Mouse (Mus musculus) layer of hippocampus, adult 11-12 months (tissue): Measurements from ENCODE around the gene Gpr156.

Experiments used
- DNase-seq: peaks from one replicate; pipeline ENCODE4 v3.0.0; 2022; ENCODE audit warnings: low spot score

Gene Gpr156

DNA sequence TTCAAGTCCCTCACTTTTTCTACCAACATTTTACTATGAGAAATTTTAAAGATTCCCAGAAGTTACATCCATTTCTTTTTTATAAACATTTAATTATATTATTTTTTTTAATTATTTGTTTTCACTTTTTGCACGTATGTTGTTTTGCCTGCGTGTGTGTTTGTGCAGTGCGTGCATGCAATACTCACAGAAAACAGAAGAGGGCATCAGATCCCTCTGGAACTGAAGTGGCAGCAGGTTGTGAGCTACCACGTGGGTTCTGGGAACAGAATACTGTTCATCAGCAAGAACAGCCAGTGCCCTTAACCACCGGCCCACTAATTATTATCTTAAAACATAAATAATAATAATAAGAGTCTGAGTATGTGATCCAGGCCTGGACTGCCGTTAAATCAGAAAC is 2.7 kb downstream of the Gpr156 start:
- DNase-seq = no peak

- DNase-seq = no peak
Observed at GRCm38 (mm10) chr16:37920842-37921409, 4.6 kb downstream of the Gpr156 start.

- DNase-seq = no peak
Observed at GRCm38 (mm10) chr16:37926087-37926486, 9.8 kb downstream of the Gpr156 start.

GRCm38 (mm10) chr16:37927117-37927516 is 10.8 kb downstream of the Gpr156 start:
- no peak for DNase-seq

DNA sequence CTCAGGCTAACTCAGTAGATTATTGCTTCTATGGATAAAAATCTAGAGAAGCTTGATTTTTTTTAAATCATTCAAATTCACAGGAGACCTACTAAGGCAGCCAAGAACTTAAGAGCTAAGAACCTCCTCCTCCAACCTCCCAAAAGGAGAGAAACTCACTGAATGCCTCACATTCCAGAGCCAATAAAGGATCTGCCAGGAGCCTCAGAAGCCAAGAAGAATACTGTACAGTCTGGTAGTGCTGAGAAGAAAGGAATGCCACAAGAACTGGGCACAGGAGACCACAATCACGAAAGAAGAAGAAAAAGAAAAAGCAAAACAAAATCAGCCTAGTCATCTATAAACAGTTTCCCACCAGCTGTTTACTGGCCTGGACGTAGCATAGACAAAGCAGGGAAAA is 12.7 kb downstream of the Gpr156 start:
- no peak for DNase-seq

- DNase-seq = no peak
Observed at GRCm38 (mm10) chr16:37929626-37930025, 13.3 kb downstream of the Gpr156 start.

GRCm38 (mm10) chr16:37934932-37935331 is 18.6 kb downstream of the Gpr156 start:
- no peak for DNase-seq

GRCm38 (mm10) chr16:37937276-37937675 is 21.0 kb downstream of the Gpr156 start:
- DNase-seq = no peak

DNA sequence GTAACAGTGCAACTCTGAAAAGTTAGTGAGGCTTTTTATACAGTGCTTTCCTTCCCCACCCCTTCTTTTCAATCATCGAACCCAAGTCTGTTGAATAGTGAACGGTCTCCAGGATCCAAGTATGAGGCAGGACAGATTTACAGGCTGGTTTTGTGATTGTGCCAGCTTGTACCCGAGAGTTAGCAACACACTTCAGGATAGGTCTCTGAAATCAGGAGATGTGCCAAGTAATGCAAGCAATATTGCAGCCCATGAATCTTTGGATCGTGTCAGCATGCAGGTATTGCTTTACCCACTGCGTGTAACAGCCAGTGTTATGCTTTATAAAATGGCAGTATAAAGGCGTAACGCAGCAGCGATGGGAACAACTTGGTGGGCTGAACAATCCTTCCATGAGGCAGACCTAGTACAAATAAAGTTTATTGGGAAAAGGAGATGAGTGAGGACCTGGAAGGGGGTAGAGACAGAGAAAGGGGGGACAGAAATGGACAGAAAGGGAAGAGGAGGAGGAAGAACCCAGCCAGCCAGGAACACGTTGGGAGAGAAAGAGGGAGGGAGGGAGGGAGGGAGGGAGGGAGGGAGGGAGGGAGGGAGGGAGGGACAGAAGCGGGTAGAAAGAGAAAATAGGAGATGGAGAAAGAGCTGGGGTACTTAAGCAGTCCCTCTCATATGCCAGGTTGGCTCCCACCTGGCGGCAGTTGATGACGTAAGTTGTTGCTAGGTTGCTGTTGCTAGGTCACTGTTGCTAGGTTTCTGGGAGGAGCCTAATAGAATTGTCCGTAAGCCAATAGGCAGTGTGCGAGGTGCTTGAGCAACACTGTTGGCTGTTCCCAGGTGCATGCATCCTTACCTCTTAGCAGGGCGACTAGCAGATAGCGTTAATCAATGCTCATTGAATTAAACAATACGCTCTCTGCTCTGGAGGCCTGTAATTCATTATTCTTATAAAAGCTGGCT is 22.1 kb downstream of the Gpr156 start:
- peak; percentile 77 for DNase-seq

DNA sequence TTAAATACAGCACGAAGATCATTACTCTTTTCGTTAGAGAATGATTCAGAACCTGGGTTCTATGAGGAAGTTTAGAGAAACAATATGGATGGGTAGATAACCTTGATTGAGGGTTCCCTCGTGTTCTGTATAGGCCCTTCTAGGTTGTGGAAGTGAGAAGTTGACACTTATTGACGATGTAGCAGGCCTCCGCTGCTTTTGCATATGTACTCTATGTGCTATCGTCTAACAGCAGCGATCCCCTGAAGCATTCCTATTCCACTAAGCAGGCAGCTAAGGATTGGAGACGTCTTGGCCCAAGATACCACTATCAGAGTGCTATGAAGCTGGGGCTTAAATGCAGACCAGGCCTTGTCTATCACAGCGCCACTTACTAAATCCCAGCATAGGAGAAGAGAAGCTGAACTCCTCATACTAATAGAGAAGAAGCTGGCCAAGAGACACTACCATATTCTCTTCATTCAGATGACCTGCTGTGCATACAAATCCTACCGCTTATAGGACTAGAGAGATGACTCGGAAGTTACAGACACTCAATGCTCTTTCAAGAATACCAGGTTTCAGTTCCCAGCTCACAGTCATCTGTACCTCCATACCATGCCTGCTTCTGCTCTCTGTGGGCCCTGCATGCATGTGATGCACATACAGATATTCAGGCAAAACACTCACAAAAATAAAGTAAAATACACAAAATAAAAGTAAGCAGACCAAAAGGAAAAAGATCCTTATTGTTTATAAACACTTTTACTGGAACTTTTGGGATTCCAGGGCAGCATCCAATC is 23.0 kb downstream of the Gpr156 start:
- no peak for DNase-seq

DNA sequence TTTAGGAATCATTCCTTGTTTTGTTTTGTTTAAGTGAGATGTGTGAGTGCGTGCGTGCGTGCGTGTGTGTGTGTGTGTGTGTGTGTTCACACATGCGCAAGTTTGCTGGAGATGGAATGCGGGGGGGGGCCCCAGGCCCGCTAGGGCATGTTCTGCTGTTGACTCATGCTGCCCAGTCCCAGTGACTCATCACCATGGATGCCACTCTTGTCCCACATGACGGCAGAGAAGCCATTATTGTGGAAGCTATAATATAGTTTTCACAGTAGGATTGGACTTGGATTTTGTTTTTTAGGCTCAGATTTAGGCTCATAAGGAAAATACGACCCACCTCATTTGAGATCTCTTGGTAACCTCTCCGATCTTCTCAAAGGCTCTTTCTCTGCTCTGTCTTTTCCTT is 24.0 kb downstream of the Gpr156 start:
- no peak for DNase-seq

DNA sequence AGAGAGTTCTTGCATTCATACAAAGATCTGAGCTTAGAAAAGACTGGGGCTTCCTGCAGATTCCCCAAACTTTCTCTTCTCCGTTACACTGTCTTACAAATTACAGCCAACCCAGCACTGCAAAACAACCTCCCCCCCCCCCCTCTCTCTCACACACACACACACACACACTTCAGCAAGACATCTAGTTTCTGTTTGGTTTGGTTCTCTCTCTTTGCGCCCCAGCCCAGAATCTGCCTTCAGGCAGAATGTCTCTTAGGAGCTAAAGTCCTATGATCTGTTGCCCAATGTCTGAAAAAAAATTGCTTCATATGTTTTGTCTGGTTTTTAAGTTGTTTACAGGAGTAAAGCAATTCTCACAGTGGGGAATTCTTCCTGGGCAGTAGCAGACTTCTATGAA is 27.4 kb downstream of the Gpr156 start:
- DNase-seq = no peak

DNA sequence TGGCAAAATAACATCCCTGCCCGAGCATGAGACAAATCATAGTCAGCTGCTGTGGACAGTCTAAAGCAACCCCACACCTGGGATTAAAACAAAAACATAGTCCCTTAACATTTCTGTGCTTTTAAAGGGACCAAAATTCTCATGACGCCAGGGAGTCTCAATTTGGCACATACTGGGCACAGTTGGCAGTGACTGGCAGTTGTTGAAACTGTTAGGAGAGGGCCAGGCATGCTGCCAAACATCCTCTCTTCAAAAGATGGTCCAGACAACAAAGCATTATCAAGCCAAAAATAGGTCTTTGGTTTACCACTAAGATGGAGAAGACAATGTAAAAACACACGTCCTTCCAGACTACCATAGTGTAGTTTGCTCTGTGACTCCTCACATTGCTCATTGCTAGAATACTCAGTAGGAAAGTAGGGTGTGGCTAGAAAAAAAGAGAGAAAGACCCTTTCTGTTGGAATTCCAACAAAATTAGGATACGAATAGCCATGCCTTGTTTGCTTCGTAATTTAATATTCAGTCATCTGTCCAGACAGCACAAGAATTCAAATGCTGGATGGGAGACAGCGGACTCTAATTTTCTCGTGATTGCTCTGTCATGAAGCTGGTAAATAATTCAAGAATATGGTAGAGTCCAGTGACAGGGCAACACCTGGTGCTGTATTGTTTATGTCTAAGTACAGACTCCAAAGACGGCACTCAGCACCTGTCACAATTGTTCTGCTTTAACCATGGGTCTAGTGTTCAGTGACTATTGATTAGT is 28.9 kb downstream of the Gpr156 start:
- DNase-seq = peak; percentile 71

DNA sequence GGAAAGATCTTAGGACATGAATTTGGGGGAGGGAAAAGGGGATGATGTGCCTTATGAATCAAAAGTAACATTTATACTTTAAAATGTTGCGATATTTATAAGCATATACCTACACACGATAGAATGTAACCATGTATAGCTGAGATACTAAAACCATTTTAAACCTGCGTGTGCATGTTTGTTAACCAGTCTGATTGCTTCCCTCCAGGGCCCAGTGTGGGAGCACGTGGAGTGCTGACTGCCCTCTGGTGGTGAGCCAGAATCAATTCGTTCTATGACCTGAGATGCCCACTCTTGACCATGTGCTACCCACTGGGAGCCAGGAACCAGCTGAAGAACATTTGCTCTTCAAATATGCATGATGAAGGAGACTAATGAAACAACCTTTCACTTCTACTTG is 30.9 kb downstream of the Gpr156 start:
- DNase-seq = no peak

DNA sequence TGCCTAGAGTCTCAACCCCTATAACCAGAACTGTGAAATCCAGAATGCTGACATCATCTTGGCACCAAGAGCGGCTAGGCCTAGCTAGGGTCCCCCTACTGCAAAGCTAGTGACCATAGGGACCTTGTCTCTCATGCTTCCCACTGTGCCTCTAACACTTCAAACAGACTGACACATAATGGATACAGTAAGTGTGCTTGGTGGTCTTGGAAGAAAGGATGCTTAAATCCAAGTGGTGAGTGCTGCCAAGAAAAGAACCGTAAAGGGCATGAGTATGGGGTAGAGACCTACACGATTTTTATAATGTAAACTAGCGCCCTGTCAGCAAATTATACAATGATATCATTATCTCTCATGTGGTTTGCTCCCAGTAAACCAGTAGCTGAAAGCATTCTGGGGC is 32.1 kb downstream of the Gpr156 start:
- DNase-seq = no peak

DNA sequence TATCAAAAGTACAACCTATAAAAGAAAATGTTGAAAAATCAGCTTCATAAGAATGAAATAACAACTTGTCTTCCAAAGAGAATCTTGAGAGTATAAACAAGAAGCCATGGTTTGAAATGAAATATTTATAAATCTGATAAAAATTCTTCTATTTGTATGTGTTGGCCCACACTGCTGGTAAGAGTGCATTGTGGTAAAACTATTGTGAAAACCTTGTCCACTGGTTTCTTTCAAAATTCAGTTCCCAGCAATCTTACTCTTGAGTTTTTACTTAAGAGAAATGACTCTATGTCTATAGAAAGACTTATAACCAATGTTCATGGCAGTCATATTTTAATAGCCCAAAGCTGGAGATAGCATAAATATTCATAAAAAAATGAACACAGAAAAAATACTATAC is 34.9 kb downstream of the Gpr156 start:
- DNase-seq = no peak

DNA sequence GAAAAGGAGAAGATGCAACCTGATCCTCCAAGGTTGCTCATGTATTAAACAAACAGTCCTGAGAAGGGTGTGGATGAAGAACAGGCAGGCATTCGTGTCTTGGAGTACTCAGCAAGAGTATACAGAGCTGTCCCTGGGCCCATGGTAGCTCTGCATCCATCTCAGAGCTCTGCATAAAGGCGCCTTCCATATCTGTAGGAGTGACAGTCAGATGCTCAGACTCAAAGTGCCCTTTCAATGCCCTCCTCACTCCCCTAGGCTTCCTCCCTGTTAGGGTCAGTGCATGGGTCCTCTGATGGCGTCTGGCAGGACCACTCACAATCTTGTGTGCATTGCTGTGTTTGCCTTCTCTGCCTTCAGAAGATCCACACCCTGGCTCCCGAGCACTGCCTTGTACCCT is 36.9 kb downstream of the Gpr156 start:
- DNase-seq = no peak

GRCm38 (mm10) chr16:37953991-37954942 is 38.0 kb downstream of the Gpr156 start:
- DNase-seq = no peak

GRCm38 (mm10) chr16:37955336-37955917 is 39.1 kb downstream of the Gpr156 start:
- no peak for DNase-seq

- no peak for DNase-seq
Observed at GRCm38 (mm10) chr16:37956076-37956676, 39.9 kb downstream of the Gpr156 start.
